Mouse (Mus musculus) small intestine, adult 2 months (tissue): ENCODE measurements around the gene Jkamp. TPM values are rescaled to one million over a fixed set of nuclear protein-coding genes. Genes with fewer than 3 reads are reported as not detected.
A peak's percentile ranks its signal among the peaks of the same experiment; 100 is the strongest.

Experiments
- H3K27ac ChIP-seq: fragments of 200-500 bp; 2 replicates; pipeline ENCODE4 v1.5.1; 2012; ENCODE audit warnings: low read depth, low read length, control low read depth, inconsistent platforms; ENCODE audit not compliant: insufficient read depth
- H3K27me3 ChIP-seq: fragments of 200-500 bp; 2 replicates; pipeline ENCODE4 v1.6.1; 2012; ENCODE audit warnings: mild to moderate bottlenecking, moderate library complexity, low read length, inconsistent platforms; ENCODE audit not compliant: control insufficient read depth, insufficient read depth
- H3K36me3 ChIP-seq: fragments of 200-500 bp; 2 replicates; pipeline ENCODE4 v1.6.1; 2012; ENCODE audit warnings: mild to moderate bottlenecking, low read length, control low read depth, inconsistent platforms; ENCODE audit not compliant: control insufficient read depth, insufficient read depth
- H3K4me1 ChIP-seq: fragments of 200-500 bp; 2 replicates; pipeline ENCODE4 v1.6.1; 2012; ENCODE audit warnings: low read length, inconsistent platforms, mixed read lengths; ENCODE audit not compliant: control insufficient read depth, insufficient read depth, insufficient read length
- H3K4me3 ChIP-seq: fragments of 200-500 bp; 2 replicates; pipeline ENCODE4 v1.5.1; 2012; ENCODE audit warnings: low read depth, mild to moderate bottlenecking, control low read depth, inconsistent platforms, low read length, moderate library complexity
- CTCF ChIP-seq: fragments of 200-500 bp; IDR thresholded peaks from 2 replicates; pipeline ENCODE4 v1.5.1; 2012; ENCODE audit warnings: low read depth, mild to moderate bottlenecking, control low read depth, inconsistent platforms, low read length, moderate library complexity, mixed read lengths; ENCODE audit not compliant: insufficient replicate concordance, insufficient read length; ENCODE audit errors: extremely low read depth
- POLR2A ChIP-seq: fragments of 200-500 bp; IDR thresholded peaks from 2 replicates; pipeline ENCODE4 v1.6.1; 2012; ENCODE audit warnings: low read depth, mild to moderate bottlenecking, control low read depth, inconsistent platforms, low read length, moderate library complexity
- WGBS: fragments of 180-500 bp; shearing (Covaris S2); methylation state at CpG from one replicate; pipeline ENCODE4 v1.1.7; 2018; 5-methylcytosine and 5-hydroxymethylcytosine counted together
- polyA plus RNA-seq: library from polyadenylated mRNA; depleted of rRNA; stranded (reverse); fragments of >200 nt; gene quantifications from 2 replicates; pipeline ENCODE4 v1.2.3, GENCODE M21; 2012

The Jkamp gene
- polyA plus RNA-seq, 1 experiment = 20.4 TPM

GRCm38 (mm10) chr12:72050821-72051220 is 34.6 kb upstream of the Jkamp start:
- TF ChIP-seq POLR2A (no peak), CTCF (no peak)
- Histone ChIP-seq H3K4me3 (no peak overlapping the region), H3K4me1 (no peaks in the 10 kb centered on the region), H3K36me3 (no peaks in the 10 kb centered on the region), H3K27me3 (0 out of 2 replicates have a peak, but pooled peaks cover 2% of the 10 kb centered on the region), H3K27ac (no peak overlapping the region)
- 88% methylated on average over 4 of the region's 4 CpGs for WGBS

GRCm38 (mm10) chr12:72052571-72052970 is 32.8 kb upstream of the Jkamp start:
- Histone ChIP-seq H3K27me3 (0 out of 2 replicates have a peak, but pooled peaks cover 2% of the 10 kb centered on the region), H3K4me1 (no peaks in the 10 kb centered on the region), H3K27ac (no peak overlapping the region), H3K36me3 (no peaks in the 10 kb centered on the region), H3K4me3 (no peak overlapping the region)
- 81% methylated on average over 6 of the region's 6 CpGs for WGBS
- TF ChIP-seq CTCF (no peak), POLR2A (no peak)

GRCm38 (mm10) chr12:72053303-72053702 is 32.1 kb upstream of the Jkamp start:
- H3K36me3 ChIP-seq = no peaks in the 10 kb centered on the region
- TF ChIP-seq CTCF (no peak), POLR2A (no peak)
- 35% methylated on average over 6 of the region's 6 CpGs for WGBS
- H3K27ac ChIP-seq = no peak overlapping the region
- 0 out of 2 replicates have a peak, but pooled peaks cover 2% of the 10 kb centered on the region for H3K27me3 ChIP-seq
- H3K4me1 ChIP-seq = no peaks in the 10 kb centered on the region
- H3K4me3 ChIP-seq = no peak overlapping the region

- no peak overlapping the region for H3K4me3 ChIP-seq
- H3K27ac ChIP-seq = no peak overlapping the region
- H3K27me3 ChIP-seq = 0 out of 2 replicates have a peak, but pooled peaks cover 2% of the 10 kb centered on the region
- no peak for TF ChIP-seq POLR2A
- no peak for TF ChIP-seq CTCF
- H3K36me3 ChIP-seq = no peaks in the 10 kb centered on the region
- no peaks in the 10 kb centered on the region for H3K4me1 ChIP-seq
- 27% methylated on average over 6 of the region's 6 CpGs for WGBS
Measured at GRCm38 (mm10) chr12:72053851-72054250, 31.5 kb upstream of the Jkamp start.

GRCm38 (mm10) chr12:72057780-72058179 is 27.6 kb upstream of the Jkamp start:
- Histone ChIP-seq H3K4me1 (no peaks in the 10 kb centered on the region), H3K27ac (no peak overlapping the region), H3K27me3 (0 out of 2 replicates have a peak, but pooled peaks cover 2% of the 10 kb centered on the region), H3K4me3 (no peak overlapping the region), H3K36me3 (no peaks in the 10 kb centered on the region)
- TF ChIP-seq POLR2A (no peak), CTCF (no peak)
- WGBS = 44% methylated on average over 1 of the region's 1 CpGs

GRCm38 (mm10) chr12:72069626-72070326 is 15.6 kb upstream of the Jkamp start:
- no peak overlapping the region for H3K27ac ChIP-seq
- H3K27me3 ChIP-seq = peaks cover 3% of the 10 kb centered on the region
- WGBS = 11% methylated on average over 40 of the region's 40 CpGs
- TF ChIP-seq CTCF = no peak
- no peak for TF ChIP-seq POLR2A
- peaks cover 8% of the 10 kb centered on the region for H3K4me1 ChIP-seq
- no peaks in the 10 kb centered on the region for H3K36me3 ChIP-seq
- H3K4me3 ChIP-seq = peak overlapping the region; percentile 73

GRCm38 (mm10) chr12:72070327-72071269 is 14.8 kb upstream of the Jkamp start, which contains the start of gene Gpr135:
Gene Gpr135, minus strand, starts transcription at chr12:72071125.
- Histone ChIP-seq H3K4me1 (peaks cover 8% of the 10 kb centered on the region), H3K4me3 (peak within 1 kb of the TSS; percentile 73), H3K36me3 (no peaks in the 10 kb centered on the region), H3K27me3 (peaks cover 3% of the 10 kb centered on the region), H3K27ac (no peak within 1 kb of the TSS)
- WGBS = 1% methylated on average over 94 of the region's 94 CpGs
- TF ChIP-seq CTCF = peak; percentile 71; the same call in 1 of the 2 replicates
- TF ChIP-seq POLR2A = no peak
